Mouse (Mus musculus) lung, postnatal 4 days (tissue): ENCODE data around the gene Marc1.

ENCODE experiments used
- DNase-seq, 2 experiments: peaks; one replicate each; pipeline ENCODE4 v3.0.0; 2021

Marc1 gene

GRCm38 (mm10) chr1:184752671-184753070 lies 58.4 kb downstream of the Marc1 start:
- DNase-seq, result no peak

GRCm38 (mm10) chr1:184750114-184750664 lies 60.9 kb downstream of the Marc1 start:
- DNase-seq, result peak; percentile 43 to 52

GRCm38 (mm10) chr1:184748692-184749152 lies 62.4 kb downstream of the Marc1 start:
- DNase-seq, result peak; percentile 81 to 88

- peak; percentile 80 to 82 for DNase-seq
These were observed 73.1 kb downstream of the Marc1 start for GRCm38 (mm10) chr1:184737876-184738479.

GRCm38 (mm10) chr1:184737228-184737627 lies 73.9 kb downstream of the Marc1 start:
- no peak for DNase-seq
